Mouse (Mus musculus) cortical plate, adult 2 months (tissue): Measurements from ENCODE around the gene Pitpnc1.

Experiments used
- CTCF ChIP-seq: fragments of 200-500 bp; IDR thresholded peaks from 2 replicates; pipeline ENCODE4 v1.5.1; 2011; ENCODE audit warnings: mild to moderate bottlenecking, control low read depth, low read length; ENCODE audit not compliant: insufficient read depth; ENCODE audit errors: extremely low read depth
- POLR2A ChIP-seq: fragments of 200-500 bp; IDR thresholded peaks from 2 replicates; pipeline ENCODE4 v1.6.1; 2011; ENCODE audit warnings: mild to moderate bottlenecking, low read length, control low read depth; ENCODE audit not compliant: insufficient read depth; ENCODE audit errors: extremely low read depth

DNA sequence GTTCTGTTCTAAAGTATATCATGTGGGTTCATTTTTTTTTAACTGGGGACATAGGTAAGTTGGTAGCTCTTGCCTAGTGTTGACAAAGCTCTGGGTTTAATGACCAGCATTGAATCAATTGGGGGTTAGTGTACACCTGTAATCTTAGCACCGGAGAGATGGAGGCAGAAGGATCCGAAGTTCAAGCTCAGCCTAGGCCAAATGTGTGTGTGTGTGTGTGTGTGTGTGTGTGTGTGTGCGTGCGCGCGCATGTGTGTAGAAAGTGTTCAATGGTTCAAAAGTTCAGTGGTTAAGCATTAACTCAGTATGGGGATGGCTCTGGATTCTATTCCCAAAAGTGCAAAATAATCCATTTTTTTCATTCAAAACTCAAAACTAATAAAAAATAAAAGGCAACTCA, 93.2 kb downstream of the Pitpnc1 start:
- TF ChIP-seq CTCF (no peak), POLR2A (no peak)
